Mouse (Mus musculus) gastrocnemius, adult 2 months (tissue): ENCODE measurements around the gene Pdrg1. TPM values are rescaled to one million over a fixed set of nuclear protein-coding genes. Genes with fewer than 3 reads are reported as not detected.

ENCODE experiments used
- DNase-seq: peaks from one replicate; pipeline ENCODE4 v3.0.0; 2022
- H3K27ac ChIP-seq: fragments of 200-600 bp; 2 replicates; pipeline ENCODE4 v1.8.1; 2022; ENCODE audit warnings: mild to moderate bottlenecking
- H3K4me3 ChIP-seq: fragments of 200-600 bp; 2 replicates; pipeline ENCODE4 v1.8.1; 2022; ENCODE audit warnings: mild to moderate bottlenecking, moderate library complexity
- CTCF ChIP-seq: fragments of 200-600 bp; IDR thresholded peaks from 2 replicates; pipeline ENCODE4 v1.8.1; 2022; ENCODE audit warnings: antibody characterized with exemption, mild to moderate bottlenecking, moderate library complexity
- intact Hi-C: fragments of 180-260 bp; cut with DNase I; formaldehyde crosslinking; loops from one replicate; pipeline ENCODE4 v1.15.1; 2025
- total RNA-seq, 2 experiments: library from RNA; stranded (reverse); gene quantifications; 2 replicates each; pipeline ENCODE4 v1.2.3; 2021

The Pdrg1 gene
- total RNA-seq, 2 experiments from 2014 or later, result 73.6 to 91.5 TPM

- intact Hi-C loops, result loop anchor here (2.0 kb wide), 1 partner anchor 93 kb away; no protein-coding TSS in a partner anchor
- TF ChIP-seq CTCF, result no peak
- Histone ChIP-seq H3K27ac (no peak overlapping the region), H3K4me3 (no peak overlapping the region)
- DNase-seq, result no peak
These were observed 34.2 kb upstream of the Pdrg1 start for GRCm38 (mm10) chr2:153049288-153049996.

- TF ChIP-seq CTCF, result peak; percentile 67
- Histone ChIP-seq H3K27ac (no peak overlapping the region), H3K4me3 (no peak overlapping the region)
- no peak for DNase-seq
- intact Hi-C loops, result loop anchor here (2.0 kb wide), 1 partner anchor 95 kb away; no protein-coding TSS in a partner anchor
These were observed 32.7 kb upstream of the Pdrg1 start for GRCm38 (mm10) chr2:153047828-153048465.

- intact Hi-C loops, result no loop called here
- TF ChIP-seq CTCF, result no peak
- Histone ChIP-seq H3K4me3 (no peak overlapping the region), H3K27ac (no peak overlapping the region)
- no peak for DNase-seq
These were observed 30.7 kb upstream of the Pdrg1 start for GRCm38 (mm10) chr2:153045884-153046299.

GRCm38 (mm10) chr2:153043886-153044285, 28.7 kb upstream of the Pdrg1 start:
- no peak for DNase-seq
- intact Hi-C loops, result no loop called here
- H3K27ac ChIP-seq, result no peak overlapping the region
- no peak overlapping the region for H3K4me3 ChIP-seq
- TF ChIP-seq CTCF, result no peak

GRCm38 (mm10) chr2:153036690-153037089, 21.5 kb upstream of the Pdrg1 start:
- intact Hi-C loops, result no loop called here
- no peak for TF ChIP-seq CTCF
- Histone ChIP-seq H3K27ac (no peak overlapping the region), H3K4me3 (no peak overlapping the region)
- DNase-seq, result no peak

- no peak overlapping the region for H3K4me3 ChIP-seq
These were observed 18.5 kb upstream of the Pdrg1 start for GRCm38 (mm10) chr2:153033545-153034230.

GRCm38 (mm10) chr2:153032973-153033372, 17.7 kb upstream of the Pdrg1 start:
- intact Hi-C loops, result no loop called here
- TF ChIP-seq CTCF, result no peak
- H3K4me3 ChIP-seq, result no peak overlapping the region

More at GRCm38 (mm10) chr2:153033545-153034230, 18.5 kb upstream of the Pdrg1 start:
- TF ChIP-seq CTCF, result no peak
- no peak for DNase-seq
- intact Hi-C loops, result no loop called here
- no peak overlapping the region for H3K27ac ChIP-seq

GRCm38 (mm10) chr2:153032083-153032842, 17.0 kb upstream of the Pdrg1 start:
- peak overlapping the region; percentile 19 for H3K4me3 ChIP-seq
- TF ChIP-seq CTCF, result no peak
- H3K27ac ChIP-seq, result no peak overlapping the region
- DNase-seq, result peak; percentile 75
- intact Hi-C loops, result no loop called here

More at GRCm38 (mm10) chr2:153032973-153033372, 17.7 kb upstream of the Pdrg1 start:
- no peak for DNase-seq
- no peak overlapping the region for H3K27ac ChIP-seq

GRCm38 (mm10) chr2:153031126-153032082, 16.2 kb upstream of the Pdrg1 start, which contains the start of gene Xkr7:
TSS of gene Xkr7 (plus strand) at chr2:153031852.
- Histone ChIP-seq H3K27ac (no peak within 1 kb of the TSS), H3K4me3 (peak within 1 kb of the TSS; percentile 19)
- intact Hi-C loops, result no loop called here
- no peak for DNase-seq
- TF ChIP-seq CTCF, result no peak

- intact Hi-C loops, result no loop called here
- Histone ChIP-seq H3K4me3 (no peak overlapping the region), H3K27ac (no peak overlapping the region)
- no peak for TF ChIP-seq CTCF
- DNase-seq, result no peak
These were observed 15.2 kb upstream of the Pdrg1 start for GRCm38 (mm10) chr2:153030422-153030821.

GRCm38 (mm10) chr2:153027501-153027900, 12.3 kb upstream of the Pdrg1 start:
- Histone ChIP-seq H3K27ac (no peak overlapping the region), H3K4me3 (no peak overlapping the region)
- no peak for TF ChIP-seq CTCF
- DNase-seq, result no peak
- intact Hi-C loops, result no loop called here

- H3K27ac ChIP-seq, result no peak overlapping the region
- H3K4me3 ChIP-seq, result no peak overlapping the region
- intact Hi-C loops, result no loop called here
- no peak for DNase-seq
- TF ChIP-seq CTCF, result no peak
These were observed 10.8 kb upstream of the Pdrg1 start for GRCm38 (mm10) chr2:153026052-153026451.
